Mouse (Mus musculus): ENCODE measurements at regions not wholly inside any gene's neighbourhood (a gene's known extent, or its start where the extent isn't known, plus 50 kb on each side); places are given as distances from the start of the nearest gene placed in this dataset.

GRCm38 (mm10) chr17:92408948-92409347 lies 789.9 kb upstream of the Adcyap1 start:
- TF ChIP-seq CHD2 (IDR thresholded peaks at IDR 0.05; ENCODE audit: low read length): no peak
- TF ChIP-seq USF1 (IDR thresholded peaks at IDR 0.05; ENCODE audit: low read depth, low read length): no peak
- TF ChIP-seq CTCF (IDR thresholded peaks at IDR 0.05 in 2 of 3, conservative IDR thresholded peaks at IDR 0.05 in 1 of 3; ENCODE audit: control insufficient read depth in 1 of 3, insufficient read depth in 1 of 3, low read depth in 2 of 3, low read length in 3 of 3, poor library complexity in 1 of 3, severe bottlenecking in 1 of 3): no peak
- no peak for TF ChIP-seq RCOR1 (IDR thresholded peaks at IDR 0.05; ENCODE audit: low read depth, low read length)
- TF ChIP-seq POLR2A (IDR thresholded peaks at IDR 0.05; ENCODE audit: control insufficient read depth in 1 of 2, insufficient read depth in 1 of 2, low read depth in 1 of 2, low read length in 2 of 2, poor library complexity in 1 of 2): no peak

Data from MEL (cell line).